Mouse (Mus musculus): ENCODE data around the gene Cacng7. TPM values are rescaled to one million over a fixed set of nuclear protein-coding genes. Genes with fewer than 3 reads are reported as not detected.

Cacng7 gene
- polyA plus RNA-seq, 1 experiment from 2014 or later: 2.0 TPM

Small RNA genes within 50 kb of the gene (microRNA-seq; reads per million reads assigned to microRNA genes)
- 6.0 reads per million, percentile 23 among the genes with 10 or more reads in this experiment for gene Gm23450 (ENCODE audit: borderline number of aligned reads)

Other genes with a start within 250 kb of the Cacng7 start
- 0.13 and 0.21 TPM in 2 replicates for gene AU018091, start 163.8 kb upstream of the Cacng7 start, polyA plus RNA-seq (2015; fragmentation: Nextera tagmentation; extraction: Ambion mirVana)
- gene Nlrp12, start 83.2 kb upstream of the Cacng7 start, polyA plus RNA-seq (2015; fragmentation: Nextera tagmentation; extraction: Ambion mirVana): not detected in 2 replicates
- gene Myadm, start 43.9 kb upstream of the Cacng7 start, polyA plus RNA-seq (2015; fragmentation: Nextera tagmentation; extraction: Ambion mirVana): 105 and 107 TPM in 2 replicates
- gene Prkcg, start 43.8 kb upstream of the Cacng7 start, polyA plus RNA-seq (2015; fragmentation: Nextera tagmentation; extraction: Ambion mirVana): 0.13 and 0.28 TPM in 2 replicates
- 2.2 and 3.0 TPM in 2 replicates for gene Cacng8, start 57.7 kb downstream of the Cacng7 start, polyA plus RNA-seq (2015; fragmentation: Nextera tagmentation; extraction: Ambion mirVana)
- gene Cacng6, start 91.2 kb downstream of the Cacng7 start, polyA plus RNA-seq (2015; fragmentation: Nextera tagmentation; extraction: Ambion mirVana): 5.1 and 7.3 TPM in 2 replicates
- 0.17 and 0.81 TPM in 2 replicates for gene Tarm1, start 169.7 kb downstream of the Cacng7 start, polyA plus RNA-seq (2015; fragmentation: Nextera tagmentation; extraction: Ambion mirVana)